ENCODE assay signal across 8 mouse cellular contexts in genomic region chr7:144425953-144426352, GRCm38 (mm10). TPM values are rescaled to one million over a fixed set of nuclear protein-coding genes. Genes with fewer than 3 reads are reported as not detected.
A peak's percentile ranks its signal among the peaks of the same experiment; 100 is the strongest.
DNase-seq lines count a peak whose midpoint lies in the region; ATAC-seq and TF ChIP-seq lines count a peak whose summit lies in the region.

No protein-coding gene starts in this region.

- no peak for ATAC-seq in heart, embryonic 12.5 days (ENCODE audit: insufficient number of reproducible peaks, low FRiP score)
- 0 out of 2 replicates have a peak, but pooled peaks have one; percentile 35 for ATAC-seq in hindbrain, embryonic 14.5 days (ENCODE audit: low FRiP score)
- ATAC-seq in lung, postnatal 0 days, result peak; percentile 32; the same call in 1 of the 2 replicates
- ATAC-seq in stomach, postnatal 0 days (ENCODE audit: low FRiP score, low TSS enrichment), result no peak

- H3K4me1 ChIP-seq in heart, adult 2 months (ENCODE audit: control insufficient read depth, insufficient read depth, low read length), result no peaks in the 10 kb centered on the region
- no peaks in the 10 kb centered on the region for H3K4me1 ChIP-seq in heart, embryonic 12.5 days (replicated peaks)
- H3K4me1 ChIP-seq in hindbrain, embryonic 14.5 days (replicated peaks; ENCODE audit: control insufficient read depth, insufficient read depth, low read length), result no peaks in the 10 kb centered on the region
- H3K4me1 ChIP-seq in lung, postnatal 0 days (ENCODE audit: insufficient read depth, low read depth, low read length), result no peaks in the 10 kb centered on the region
- H3K4me1 ChIP-seq in stomach, postnatal 0 days (replicated peaks; ENCODE audit: control insufficient read depth, insufficient read depth), result no peaks in the 10 kb centered on the region

- H3K27ac ChIP-seq in heart, adult 2 months, result no peak overlapping the region
- no peak overlapping the region for H3K27ac ChIP-seq in heart, embryonic 12.5 days (ENCODE audit: poor library complexity, severe bottlenecking)
- peak overlapping the region; percentile 48; the same call in 1 of the 2 replicates for H3K27ac ChIP-seq in hindbrain, embryonic 14.5 days
- no peak overlapping the region for H3K27ac ChIP-seq in lung, postnatal 0 days (ENCODE audit: low read length)
- no peak overlapping the region for H3K27ac ChIP-seq in stomach, postnatal 0 days (replicated peaks)

- H3K9ac ChIP-seq in heart, adult 2 months (ENCODE audit: low read depth, low read length), result no peak overlapping the region
- no peak overlapping the region for H3K9ac ChIP-seq in heart, embryonic 12.5 days
- H3K9ac ChIP-seq in hindbrain, embryonic 14.5 days, result no peak overlapping the region
- H3K9ac ChIP-seq in lung, postnatal 0 days (replicated peaks; ENCODE audit: low read depth), result no peak overlapping the region
- no peak overlapping the region for H3K9ac ChIP-seq in stomach, postnatal 0 days (ENCODE audit: low read length)

- H3K4me3 ChIP-seq in heart, adult 2 months, result no peak overlapping the region
- H3K4me3 ChIP-seq in heart, embryonic 12.5 days, result no peak overlapping the region
- H3K4me3 ChIP-seq in hindbrain, embryonic 14.5 days (replicated peaks; ENCODE audit: low read length), result no peak overlapping the region
- H3K4me3 ChIP-seq in lung, postnatal 0 days (ENCODE audit: low read depth, low read length), result no peak overlapping the region
- H3K4me3 ChIP-seq in stomach, postnatal 0 days (ENCODE audit: low read depth, low read length), result no peak overlapping the region

- WGBS in heart, adult 2 months, result 9% methylated on average over 8 of the region's 8 CpGs
- WGBS in heart, embryonic 12.5 days, result 11% methylated on average over 8 of the region's 8 CpGs
- 7% methylated on average over 8 of the region's 8 CpGs for WGBS in hindbrain, embryonic 14.5 days
- 5% methylated on average over 8 of the region's 8 CpGs for WGBS in lung, postnatal 0 days
- WGBS in stomach, postnatal 0 days, result 4% methylated on average over 8 of the region's 8 CpGs

- TF ChIP-seq POLR2A in heart, adult 2 months (IDR thresholded peaks at IDR 0.05; ENCODE audit: insufficient read depth, low read depth, low read length), result no peak

- no peaks in the 10 kb centered on the region for H3K27me3 ChIP-seq in heart, adult 2 months (ENCODE audit: control insufficient read depth, insufficient read depth, low read length)
- H3K27me3 ChIP-seq in heart, embryonic 12.5 days (replicated peaks), result peaks cover 30% of the 10 kb centered on the region
- H3K27me3 ChIP-seq in hindbrain, embryonic 14.5 days (ENCODE audit: control insufficient read depth, insufficient read depth, low read length), result no peaks in the 10 kb centered on the region
- no peaks in the 10 kb centered on the region for H3K27me3 ChIP-seq in lung, postnatal 0 days (replicated peaks; ENCODE audit: insufficient read depth, low read length)
- H3K27me3 ChIP-seq in stomach, postnatal 0 days (ENCODE audit: control insufficient read depth, insufficient read depth, low read length), result no peaks in the 10 kb centered on the region

- TF ChIP-seq CTCF in heart, adult 2 months (IDR thresholded peaks at IDR 0.05), result peak; percentile 100
- TF ChIP-seq CTCF in lung, postnatal 0 days (IDR thresholded peaks at IDR 0.05), result peak; percentile 96
- peak; percentile 98 for TF ChIP-seq CTCF in stomach, postnatal 0 days (IDR thresholded peaks at IDR 0.05; ENCODE audit: low read depth)

- no peaks in the 10 kb centered on the region for H3K9me3 ChIP-seq in heart, embryonic 12.5 days (replicated peaks)
- H3K9me3 ChIP-seq in hindbrain, embryonic 14.5 days (ENCODE audit: control insufficient read depth, low read length), result no peaks in the 10 kb centered on the region
- no peaks in the 10 kb centered on the region for H3K9me3 ChIP-seq in lung, postnatal 0 days (ENCODE audit: low read length)
- no peaks in the 10 kb centered on the region for H3K9me3 ChIP-seq in stomach, postnatal 0 days (ENCODE audit: control insufficient read depth, low read length)

- TF ChIP-seq EP300 in heart, adult 2 months (IDR thresholded peaks at IDR 0.05; ENCODE audit: insufficient read depth, low read depth, low read length), result 0 out of 2 replicates have a peak, but pooled peaks have one; percentile 44
- TF ChIP-seq EP300 in lung, postnatal 0 days (IDR thresholded peaks at IDR 0.05), result no peak
- no peak for TF ChIP-seq EP300 in stomach, postnatal 0 days (optimal IDR thresholded peaks at IDR 0.05)

- DNase-seq in heart, adult 2 months, result peak; percentile 20 to 59
- DNase-seq in urinary bladder, postnatal 25 days (ENCODE audit: low spot score), result peak; percentile 64
- no peak for DNase-seq in urinary bladder, adult 2 months (ENCODE audit: low spot score)
- peak; percentile 77 for DNase-seq in embryo, embryonic 10.5 days (ENCODE audit: low spot score)
- peak; percentile 87 for DNase-seq in hindbrain, embryonic 14.5 days (ENCODE audit: low spot score)
- DNase-seq in lung, postnatal 0 days (ENCODE audit: low spot score), result peak; percentile 46
- DNase-seq in stomach, postnatal 0 days (ENCODE audit: low spot score), result peak; percentile 57

- no peak overlapping the region for H3K4me2 ChIP-seq in heart, embryonic 12.5 days
- no peak overlapping the region for H3K4me2 ChIP-seq in hindbrain, embryonic 14.5 days (replicated peaks)
- H3K4me2 ChIP-seq in lung, postnatal 0 days (replicated peaks; ENCODE audit: low read depth, low read length), result no peak overlapping the region
- no peak overlapping the region for H3K4me2 ChIP-seq in stomach, postnatal 0 days (replicated peaks; ENCODE audit: low read depth)

- H3K36me3 ChIP-seq in heart, adult 2 months (ENCODE audit: control insufficient read depth, insufficient read depth, low read length), result no peaks in the 10 kb centered on the region
- H3K36me3 ChIP-seq in heart, embryonic 12.5 days, result no peaks in the 10 kb centered on the region
- no peaks in the 10 kb centered on the region for H3K36me3 ChIP-seq in hindbrain, embryonic 14.5 days (replicated peaks; ENCODE audit: control insufficient read depth, insufficient read depth)
- no peaks in the 10 kb centered on the region for H3K36me3 ChIP-seq in lung, postnatal 0 days (ENCODE audit: insufficient read depth, low read length)
- H3K36me3 ChIP-seq in stomach, postnatal 0 days (ENCODE audit: control insufficient read depth, insufficient read depth, low read length), result no peaks in the 10 kb centered on the region

- intact Hi-C loops in heart, adult 2 months (cut with DNase I), result loop anchor here (1.0 to 5.0 kb wide), 2 partner anchors 209 to 329 kb away; no protein-coding TSS in a partner anchor

- H3K79me2 ChIP-seq in heart, adult 2 months (replicated peaks; ENCODE audit: control insufficient read depth, insufficient read depth, low read length), result no peaks in the 10 kb centered on the region

RNA-seq across cellular contexts. Expression of gene Cttn, which starts 44.9 kb away (rescaled TPM):
- 10 to 100 TPM; 26.9 to 32.9 TPM for total RNA-seq in heart, adult 2 months (2021)
- polyA plus RNA-seq in heart, adult 2 months (2012; rRNA removed), result 33.9 and 41.1 TPM in 2 replicates
- 143 and 144 TPM in 2 replicates for polyA plus RNA-seq in heart, embryonic 12.5 days (2016; fragmentation: Nextera tagmentation; extraction: Ambion mirVana)
- polyA plus RNA-seq in urinary bladder, adult 2 months (2012; rRNA removed), result 219 and 245 TPM in 2 replicates
- 165 and 174 TPM in 2 replicates for polyA plus RNA-seq in hindbrain, embryonic 14.5 days (2014; fragmentation: Nextera tagmentation; extraction: Ambion mirVana)
- 128 and 131 TPM in 2 replicates for polyA plus RNA-seq in lung, postnatal 0 days (2015; fragmentation: Nextera tagmentation; extraction: Ambion mirVana)
- polyA plus RNA-seq in stomach, postnatal 0 days (2015; fragmentation: Nextera tagmentation; extraction: Ambion mirVana), result 137 and 141 TPM in 2 replicates

Comparison
In these comparisons a context has a peak if more than half of its experiments do, and no peak if none do; other contexts are left out.
1. ATAC-seq: peak in hindbrain, embryonic 14.5 days (single experiment) and lung, postnatal 0 days (single experiment); none in heart, embryonic 12.5 days (single experiment) and stomach, postnatal 0 days (single experiment).
2. Peak in every context shown above with its lines, with median percentiles within 50 percentile points of each other: CTCF ChIP-seq.